Mouse (Mus musculus) E14TG2a.4 (cell line): ENCODE results near the gene Kcnd3.

ENCODE experiments used
- CTCF ChIP-seq: conservative IDR thresholded peaks from 2 replicates; pipeline ENCODE4 v1.5.1; 2014; ENCODE audit warnings: low read length
- NANOG ChIP-seq: IDR thresholded peaks from 2 replicates; pipeline ENCODE4 v1.6.1; 2014; ENCODE audit warnings: borderline replicate concordance, low read length, mixed read lengths
- POU5F1 ChIP-seq: IDR thresholded peaks from 2 replicates; pipeline ENCODE4 v1.6.1; 2014; ENCODE audit warnings: low read length, borderline replicate concordance

DNA sequence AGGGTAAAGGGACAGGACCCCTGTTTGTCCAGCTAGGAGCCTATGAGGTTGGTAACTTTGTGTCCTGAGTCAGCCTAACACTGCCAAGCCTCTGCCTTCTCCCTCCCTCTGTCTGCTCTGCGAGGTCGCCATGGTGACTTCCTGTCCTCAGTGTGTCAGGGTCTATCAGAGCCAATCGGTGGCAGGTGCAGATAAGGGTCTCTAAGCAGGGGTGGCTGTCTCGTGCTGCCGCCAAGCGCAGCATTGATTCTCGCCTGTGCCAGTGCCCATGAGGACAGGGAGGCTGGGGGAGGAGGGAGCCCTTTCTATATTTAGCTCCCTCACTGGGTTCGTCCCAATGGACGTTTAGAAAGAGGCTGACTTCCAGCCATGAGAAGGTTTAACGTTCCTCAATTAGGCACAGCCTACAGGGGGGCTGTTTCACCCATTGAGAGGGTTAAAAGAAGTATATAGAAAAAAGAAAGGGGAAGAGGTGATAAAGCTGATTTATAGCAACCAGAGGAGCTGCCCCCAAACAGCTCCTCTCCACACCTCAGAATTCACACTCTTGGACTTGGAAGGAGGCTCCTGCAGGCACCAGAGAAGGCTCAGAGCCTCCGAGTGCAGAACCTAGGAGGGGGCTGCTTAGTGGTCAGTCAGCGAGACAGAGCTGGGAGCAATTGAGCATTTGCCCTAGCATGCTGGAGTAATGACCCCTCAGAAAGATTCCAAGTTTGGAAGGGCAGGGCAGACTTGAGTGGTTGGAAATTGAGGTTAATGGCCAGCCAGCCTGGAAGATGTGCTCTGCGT is 86.9 kb downstream of the Kcnd3 start:
- TF ChIP-seq CTCF (no peak), POU5F1 (no peak), NANOG (no peak)
